Mouse (Mus musculus) E14TG2a.4 (cell line): Measurements from ENCODE around the gene Zfyve28.

Experiments
- H3K27me3 ChIP-seq: 2 replicates; pipeline ENCODE4 v1.6.1; 2014; ENCODE audit warnings: low read length, control low read depth; ENCODE audit not compliant: insufficient read depth
- H3K36me3 ChIP-seq: 2 replicates; pipeline ENCODE4 v1.6.1; 2014; ENCODE audit warnings: low read length, control low read depth; ENCODE audit not compliant: insufficient read depth
- H3K4me1 ChIP-seq: replicated peaks from 2 replicates; pipeline ENCODE4 v1.6.1; 2014; ENCODE audit warnings: low read depth, low read length, control low read depth
- H3K4me3 ChIP-seq: replicated peaks from 2 replicates; pipeline ENCODE4 v1.5.1; 2014; ENCODE audit warnings: mild to moderate bottlenecking, low read length
- H3K9me3 ChIP-seq: 2 replicates; pipeline ENCODE4 v1.6.1; 2014; ENCODE audit warnings: low read length, control low read depth
- CTCF ChIP-seq: conservative IDR thresholded peaks from 2 replicates; pipeline ENCODE4 v1.5.1; 2014; ENCODE audit warnings: low read length
- NANOG ChIP-seq: IDR thresholded peaks from 2 replicates; pipeline ENCODE4 v1.6.1; 2014; ENCODE audit warnings: borderline replicate concordance, low read length, mixed read lengths
- POU5F1 ChIP-seq: IDR thresholded peaks from 2 replicates; pipeline ENCODE4 v1.6.1; 2014; ENCODE audit warnings: low read length, borderline replicate concordance

The Zfyve28 gene

GRCm38 (mm10) chr5:34288154-34288716 lies at the start of gene Zfyve28, which contains the start of gene Cfap99:
Gene Zfyve28 (minus strand): TSS chr5:34288449.
Gene Cfap99 (plus strand): TSS chr5:34288600.
- Histone ChIP-seq H3K4me3 (peak within 1 kb of the TSS; percentile 85), H3K4me1 (peaks cover 56% of the 10 kb centered on the region), H3K27me3 (peaks cover 36% of the 10 kb centered on the region), H3K36me3 (no peaks in the 10 kb centered on the region), H3K9me3 (no peaks in the 10 kb centered on the region)
- TF ChIP-seq CTCF, result no peak
- TF ChIP-seq NANOG, result no peak
- no peak for TF ChIP-seq POU5F1

GRCm38 (mm10) chr5:34336775-34337450 lies 48.7 kb upstream of the Zfyve28 start:
- Histone ChIP-seq H3K36me3 (peaks cover 55% of the 10 kb centered on the region), H3K27me3 (no peaks in the 10 kb centered on the region), H3K4me3 (peak overlapping the region; percentile 96), H3K9me3 (no peaks in the 10 kb centered on the region), H3K4me1 (peaks cover 59% of the 10 kb centered on the region)
- TF ChIP-seq NANOG (no peak), CTCF (no peak), POU5F1 (no peak)

GRCm38 (mm10) chr5:34336097-34336774 lies 48.0 kb upstream of the Zfyve28 start, which contains the start of gene Rnf4:
Gene Rnf4 (plus strand): TSS chr5:34336289.
- Histone ChIP-seq H3K4me1 (peaks cover 52% of the 10 kb centered on the region), H3K27me3 (no peaks in the 10 kb centered on the region), H3K36me3 (peaks cover 54% of the 10 kb centered on the region), H3K4me3 (peak within 1 kb of the TSS; percentile 96), H3K9me3 (no peaks in the 10 kb centered on the region)
- no peak for TF ChIP-seq NANOG
- TF ChIP-seq POU5F1, result no peak
- no peak for TF ChIP-seq CTCF

GRCm38 (mm10) chr5:34335539-34336096 lies 47.4 kb upstream of the Zfyve28 start:
- no peaks in the 10 kb centered on the region for H3K27me3 ChIP-seq
- peaks cover 3% of the 10 kb centered on the region; the same call in 1 of the 2 replicates for H3K9me3 ChIP-seq
- TF ChIP-seq NANOG (no peak), CTCF (no peak)
- H3K36me3 ChIP-seq, result peaks cover 52% of the 10 kb centered on the region
- peak overlapping the region; percentile 96 for H3K4me3 ChIP-seq
- H3K4me1 ChIP-seq, result peaks cover 46% of the 10 kb centered on the region

- Histone ChIP-seq H3K36me3 (peaks cover 37% of the 10 kb centered on the region), H3K9me3 (peaks cover 10% of the 10 kb centered on the region), H3K27me3 (no peaks in the 10 kb centered on the region), H3K4me3 (no peak overlapping the region), H3K4me1 (peaks cover 31% of the 10 kb centered on the region)
- no peak for TF ChIP-seq NANOG
- TF ChIP-seq POU5F1, result no peak
- no peak for TF ChIP-seq CTCF
Observed at GRCm38 (mm10) chr5:34334081-34334480, 45.8 kb upstream of the Zfyve28 start.

GRCm38 (mm10) chr5:34330136-34330535 lies 41.9 kb upstream of the Zfyve28 start:
- Histone ChIP-seq H3K27me3 (peaks cover 11% of the 10 kb centered on the region), H3K4me1 (peaks cover 41% of the 10 kb centered on the region), H3K36me3 (peaks cover 25% of the 10 kb centered on the region), H3K9me3 (peaks cover 10% of the 10 kb centered on the region), H3K4me3 (no peak overlapping the region)
- TF ChIP-seq CTCF, result no peak
- TF ChIP-seq NANOG, result no peak
- TF ChIP-seq POU5F1, result no peak

GRCm38 (mm10) chr5:34326875-34327576 lies 38.8 kb upstream of the Zfyve28 start:
- Histone ChIP-seq H3K36me3 (peaks cover 11% of the 10 kb centered on the region), H3K4me3 (peak overlapping the region; percentile 66), H3K9me3 (peaks cover 10% of the 10 kb centered on the region), H3K4me1 (peaks cover 24% of the 10 kb centered on the region), H3K27me3 (peaks cover 38% of the 10 kb centered on the region)
- TF ChIP-seq POU5F1 (no peak), NANOG (no peak), CTCF (no peak)

- Histone ChIP-seq H3K4me3 (0 out of 2 replicates have a peak overlapping the region, but pooled peaks have one; percentile 66), H3K9me3 (peaks cover 10% of the 10 kb centered on the region), H3K4me1 (peaks cover 24% of the 10 kb centered on the region), H3K27me3 (peaks cover 38% of the 10 kb centered on the region), H3K36me3 (peaks cover 5% of the 10 kb centered on the region; the same call in 1 of the 2 replicates)
- no peak for TF ChIP-seq CTCF
- TF ChIP-seq POU5F1, result no peak
- TF ChIP-seq NANOG, result no peak
Observed at GRCm38 (mm10) chr5:34326249-34326691, 38.0 kb upstream of the Zfyve28 start.
